Mouse (Mus musculus) olfactory bulb, adult 2 months (tissue): ENCODE results near the gene Tatdn2. TPM values are rescaled to one million over a fixed set of nuclear protein-coding genes. Genes with fewer than 3 reads are reported as not detected.

Source experiments
- H3K27ac ChIP-seq: fragments of 200-500 bp; 2 replicates; pipeline ENCODE4 v1.5.1; 2012; ENCODE audit warnings: low read depth, low read length; ENCODE audit not compliant: insufficient read depth
- H3K4me1 ChIP-seq: fragments of 200-500 bp; 2 replicates; pipeline ENCODE4 v1.6.1; 2012; ENCODE audit warnings: low read length; ENCODE audit not compliant: control insufficient read depth, insufficient read depth
- H3K4me3 ChIP-seq: fragments of 200-500 bp; 2 replicates; pipeline ENCODE4 v1.5.1; 2012; ENCODE audit warnings: mild to moderate bottlenecking, low read depth, low read length, moderate library complexity; ENCODE audit not compliant: insufficient read depth
- CTCF ChIP-seq: fragments of 200-500 bp; IDR thresholded peaks from 2 replicates; pipeline ENCODE4 v1.5.1; 2012; ENCODE audit warnings: low read depth, mild to moderate bottlenecking, low read length, moderate library complexity; ENCODE audit not compliant: insufficient read depth
- POLR2A ChIP-seq: fragments of 200-500 bp; IDR thresholded peaks from 2 replicates; pipeline ENCODE4 v1.6.1; 2012; ENCODE audit warnings: mild to moderate bottlenecking, low read depth, low read length, moderate library complexity; ENCODE audit not compliant: insufficient read depth
- whole genome bisulfite sequencing: fragments of 180-500 bp; shearing (Covaris S2); methylation state at CpG from one replicate; pipeline ENCODE4 v1.1.7; 2018; 5-methylcytosine and 5-hydroxymethylcytosine counted together
- polyA plus RNA-seq: library from polyadenylated mRNA; stranded (reverse); fragments of >200 nt; gene quantifications from 2 replicates; pipeline ENCODE4 v1.2.4, GENCODE M21; 2012; ENCODE audit warnings: low replicate concordance; ENCODE audit not compliant: missing spikeins, insufficient read depth, insufficient read length

Gene Tatdn2
- polyA plus RNA-seq, 1 experiment = not detected

- WGBS = 51% methylated on average over 26 of the region's 26 CpGs
- no peak overlapping the region for H3K4me3 ChIP-seq
- peaks cover 21% of the 10 kb centered on the region for H3K4me1 ChIP-seq
- 0 out of 2 replicates have a peak overlapping the region, but pooled peaks have one; percentile 28 for H3K27ac ChIP-seq
- TF ChIP-seq POLR2A (no peak), CTCF (no peak)
Measured at GRCm38 (mm10) chr6:113748351-113748750, 51.5 kb downstream of the Tatdn2 start.

- no peak overlapping the region for H3K4me3 ChIP-seq
- no peak overlapping the region for H3K27ac ChIP-seq
- TF ChIP-seq CTCF (no peak), POLR2A (no peak)
- peaks cover 23% of the 10 kb centered on the region for H3K4me1 ChIP-seq
- 63% methylated on average over 17 of the region's 17 CpGs for WGBS
Measured at GRCm38 (mm10) chr6:113749119-113749685, 52.4 kb downstream of the Tatdn2 start.

Other genes starting within 250 kb of the Tatdn2 start
- gene Il17re, start 238.6 kb upstream of the Tatdn2 start, polyA plus RNA-seq = not detected in 2 replicates
- gene Il17rc, start 225.6 kb upstream of the Tatdn2 start, polyA plus RNA-seq = not detected in 2 replicates
- gene Creld1, start 213.8 kb upstream of the Tatdn2 start, polyA plus RNA-seq = not detected in 2 replicates
- not detected in 2 replicates for gene Prrt3, start 195.1 kb upstream of the Tatdn2 start, polyA plus RNA-seq
- not detected in 2 replicates for gene Emc3, start 165.4 kb upstream of the Tatdn2 start, polyA plus RNA-seq
- gene Fancd2, start 165.4 kb upstream of the Tatdn2 start, polyA plus RNA-seq = not detected in 2 replicates
- gene Fancd2os, start 96.3 kb upstream of the Tatdn2 start, polyA plus RNA-seq = not detected in 2 replicates
- not detected in 2 replicates for gene Brk1, start 92.3 kb upstream of the Tatdn2 start, polyA plus RNA-seq
- not detected in 2 replicates for gene Vhl, start 73.1 kb upstream of the Tatdn2 start, polyA plus RNA-seq
- gene Irak2, start 58.6 kb upstream of the Tatdn2 start, polyA plus RNA-seq = not detected in 2 replicates
- gene Ghrl, start 22.8 kb downstream of the Tatdn2 start, polyA plus RNA-seq = not detected in 2 replicates
- gene Sec13, start 43.7 kb downstream of the Tatdn2 start, polyA plus RNA-seq = not detected in 2 replicates